ENCODE assay signal across 7 mouse cellular contexts in genomic region chr4:109430854-109431253, GRCm38 (mm10). TPM values are rescaled to one million over a fixed set of nuclear protein-coding genes. Genes with fewer than 3 reads are reported as not detected.
DNase-seq lines count a peak whose midpoint lies in the region; ATAC-seq lines count a peak whose summit lies in the region.

No protein-coding gene starts in this region.

- no peaks in the 10 kb centered on the region for H3K36me3 ChIP-seq in heart, embryonic 15.5 days

- peak; percentile 34; the same call in 1 of the 2 replicates for ATAC-seq in heart, embryonic 15.5 days (replicated peaks; ENCODE audit: insufficient number of reproducible peaks, insufficient read depth, low FRiP score, low read depth)

- peaks cover 28% of the 10 kb centered on the region for H3K4me1 ChIP-seq in heart, embryonic 15.5 days (replicated peaks)

- H3K27me3 ChIP-seq in heart, embryonic 15.5 days, result no peaks in the 10 kb centered on the region

- H3K4me3 ChIP-seq in heart, embryonic 15.5 days, result no peak overlapping the region

- WGBS in heart, embryonic 15.5 days, result 32% methylated on average over 13 of the region's 13 CpGs

- no peak overlapping the region; the same call in 1 of the 2 replicates for H3K27ac ChIP-seq in heart, embryonic 15.5 days

- no peak overlapping the region for H3K4me2 ChIP-seq in heart, embryonic 15.5 days

- no peaks in the 10 kb centered on the region for H3K9me3 ChIP-seq in heart, embryonic 15.5 days (replicated peaks)

- H3K9ac ChIP-seq in heart, embryonic 15.5 days, result no peak overlapping the region

- DNase-seq in ES-CJ7 (ENCODE audit: low read depth, low spot score), result peak; percentile 87
- DNase-seq in adrenal gland, adult 2 months, result peak; percentile 57
- DNase-seq in embryo, embryonic 9.5 days (ENCODE audit: extremely low spot score), result peak; percentile 45
- DNase-seq in kidney, postnatal 10 days, result peak; percentile 68
- peak; percentile 68 for DNase-seq in lung, postnatal 10 days
- peak; percentile 50 to 61 for DNase-seq in spleen, adult 18-20 months

RNA-seq across cellular contexts. Expression of gene Ttc39a, which starts 24.4 kb away (rescaled TPM):
- total RNA-seq in adrenal gland, adult 2 months (2021), result 1 to 10 TPM; 3.4 to 8.7 TPM
- polyA plus RNA-seq in adrenal gland, adult 2 months (2012; rRNA removed), result 8.6 and 8.8 TPM in 2 replicates
- 5.9 and 7.0 TPM in 2 replicates for polyA plus RNA-seq in heart, embryonic 15.5 days (2015; fragmentation: Nextera tagmentation; extraction: Ambion mirVana)

RNA-seq across cellular contexts. Expression of gene Rnf11, which starts 53.7 kb away (rescaled TPM):
- 100 to 1,000 TPM; 184 to 288 TPM for total RNA-seq in adrenal gland, adult 2 months (2021)
- 159 and 246 TPM in 2 replicates for polyA plus RNA-seq in adrenal gland, adult 2 months (2012; rRNA removed)
- polyA plus RNA-seq in heart, embryonic 15.5 days (2015; fragmentation: Nextera tagmentation; extraction: Ambion mirVana), result 45.8 and 48.0 TPM in 2 replicates
